Mouse (Mus musculus) liver, postnatal 0 days (tissue): ENCODE results near the gene Nab2. TPM values are rescaled to one million over a fixed set of nuclear protein-coding genes. Genes with fewer than 3 reads are reported as not detected.

Experiments used
- ATAC-seq: fragments of 200-750 bp; cut with Nextera tagmentation; 2 replicates; pipeline ENCODE4 v1.8.0; 2017; ENCODE audit warnings: mild to moderate bottlenecking, moderate library complexity
- DNase-seq: peaks from one replicate; pipeline ENCODE4 v3.0.0-alpha.2; 2016
- H3K27ac ChIP-seq: fragments of 300-500 bp; sonication (generic); 2 replicates; pipeline ENCODE4 v1.5.1; 2014; ENCODE audit warnings: antibody characterized with exemption, moderate library complexity, mild to moderate bottlenecking, low read depth
- H3K27me3 ChIP-seq: fragments of 300-500 bp; sonication (generic); 2 replicates; pipeline ENCODE4 v1.6.1; 2014; ENCODE audit warnings: low read length, control low read depth, mixed read lengths; ENCODE audit not compliant: insufficient read depth
- H3K36me3 ChIP-seq: fragments of 300-500 bp; sonication (generic); replicated peaks from 2 replicates; pipeline ENCODE4 v1.6.1; 2014; ENCODE audit warnings: mild to moderate bottlenecking, control low read depth, low read length, moderate library complexity, mixed read lengths; ENCODE audit not compliant: insufficient read depth
- H3K4me1 ChIP-seq: fragments of 300-500 bp; sonication (generic); 2 replicates; pipeline ENCODE4 v1.6.1; 2014; ENCODE audit warnings: antibody characterized with exemption, mild to moderate bottlenecking, control low read depth; ENCODE audit not compliant: insufficient read depth
- H3K4me2 ChIP-seq: fragments of 300-500 bp; sonication (generic); 2 replicates; pipeline ENCODE4 v1.6.1; 2014; ENCODE audit warnings: low read depth, mild to moderate bottlenecking, low read length, moderate library complexity, mixed read lengths
- H3K4me3 ChIP-seq: fragments of 300-500 bp; sonication (generic); 2 replicates; pipeline ENCODE4 v1.5.1; 2014; ENCODE audit warnings: low read depth, low read length
- H3K9ac ChIP-seq: fragments of 300-500 bp; sonication (generic); replicated peaks from 2 replicates; pipeline ENCODE4 v1.6.1; 2014; ENCODE audit warnings: mild to moderate bottlenecking, moderate library complexity
- H3K9me3 ChIP-seq: fragments of 300-500 bp; sonication (generic); 2 replicates; pipeline ENCODE4 v1.6.1; 2016; ENCODE audit warnings: mild to moderate bottlenecking, control low read depth, low read length, mixed read lengths
- CTCF ChIP-seq: sonication (generic); IDR thresholded peaks from 2 replicates; pipeline ENCODE4 v1.5.1; 2016; ENCODE audit warnings: antibody characterized with exemption, low read depth
- EP300 ChIP-seq: IDR thresholded peaks from 2 replicates; pipeline ENCODE4 v1.6.1; 2016; ENCODE audit warnings: antibody characterized with exemption, low read depth, mild to moderate bottlenecking
- WGBS: fragments of 180-500 bp; shearing (Covaris S2); extraction: QIAGEN DNeasy Blood & Tissue Kit; methylation state at CpG from one replicate; pipeline ENCODE4 v1.1.7; 2014; ENCODE audit not compliant: insufficient replicate concordance; 5-methylcytosine and 5-hydroxymethylcytosine counted together
- polyA plus RNA-seq: library from polyadenylated mRNA; unstranded; fragments of >200 nt; fragmentation: Nextera tagmentation; extraction: Ambion mirVana; gene quantifications from 2 replicates; pipeline ENCODE4 v1.2.1, GENCODE M21; 2015

Gene Nab2
- polyA plus RNA-seq, 1 experiment from 2014 or later: 2.4 TPM

GRCm38 (mm10) chr10:127641861-127642771 is 26.3 kb downstream of the Nab2 start:
- ATAC-seq (peak; percentile 66), DNase-seq (peak; percentile 92)
- H3K27me3 ChIP-seq: no peaks in the 10 kb centered on the region
- TF ChIP-seq CTCF (peak; percentile 98), EP300 (no peak)
- peak overlapping the region; percentile 89 for H3K4me2 ChIP-seq
- H3K4me1 ChIP-seq: peaks cover 18% of the 10 kb centered on the region
- H3K27ac ChIP-seq: peak overlapping the region; percentile 98
- H3K9ac ChIP-seq: peak overlapping the region; percentile 94
- 1% methylated on average over 19 of the region's 19 CpGs for WGBS
- no peaks in the 10 kb centered on the region for H3K9me3 ChIP-seq
- peak overlapping the region; percentile 78 for H3K4me3 ChIP-seq
- H3K36me3 ChIP-seq: no peaks in the 10 kb centered on the region; the same call in 1 of the 2 replicates

DNA sequence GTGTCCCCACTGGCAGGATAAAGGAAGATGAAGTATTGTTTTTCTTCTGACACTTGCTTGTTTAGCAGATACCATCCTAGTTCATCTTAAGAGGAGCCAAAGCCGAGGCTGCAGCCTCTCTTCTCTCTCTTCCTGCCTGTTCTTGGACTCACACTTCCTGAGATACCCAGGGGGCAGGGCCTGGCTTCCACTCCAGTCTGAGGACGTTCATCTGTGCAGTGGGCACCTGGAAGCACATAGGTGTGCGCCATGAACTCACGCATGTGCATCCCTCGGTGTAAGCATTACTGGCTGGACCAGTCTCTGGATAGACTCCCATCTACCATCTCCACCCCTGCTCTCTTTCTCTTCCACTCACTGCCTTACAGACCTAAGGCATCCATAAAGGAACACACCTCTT is 27.9 kb downstream of the Nab2 start:
- Histone ChIP-seq H3K27me3 (no peaks in the 10 kb centered on the region), H3K9me3 (no peaks in the 10 kb centered on the region), H3K27ac (no peak overlapping the region), H3K9ac (no peak overlapping the region), H3K4me2 (no peak overlapping the region), H3K36me3 (no peaks in the 10 kb centered on the region), H3K4me3 (no peak overlapping the region), H3K4me1 (peaks cover 18% of the 10 kb centered on the region)
- ATAC-seq (no peak), DNase-seq (no peak)
- 62% methylated on average over 5 of the region's 5 CpGs for WGBS
- TF ChIP-seq EP300 (no peak), CTCF (no peak)

DNA sequence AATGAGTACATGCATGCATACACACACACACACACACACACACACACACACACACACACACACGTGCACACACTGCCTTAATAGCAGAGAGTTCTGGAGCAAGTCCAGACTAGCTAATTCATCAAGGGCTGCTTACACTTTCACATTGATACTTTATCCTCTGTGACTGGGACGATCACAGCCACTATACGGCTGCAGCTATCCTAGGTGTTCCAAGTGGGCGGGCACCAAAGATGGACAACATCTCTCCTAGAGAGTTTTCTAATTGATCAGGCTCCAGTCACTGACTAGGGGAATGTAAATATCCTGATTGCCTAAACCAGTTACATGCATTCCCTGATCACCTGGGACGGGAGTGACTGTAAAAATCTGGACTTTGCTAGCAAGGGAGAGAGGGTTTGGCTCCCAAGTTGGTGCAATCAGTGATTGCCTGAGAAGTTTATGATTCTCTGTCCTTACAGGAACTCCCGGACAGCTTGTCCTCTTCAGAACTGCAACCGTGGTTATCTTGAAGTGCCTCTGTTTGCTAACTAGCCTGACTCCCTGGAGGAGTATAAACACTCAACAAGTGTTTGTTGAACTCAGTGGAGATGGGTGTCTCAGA is 35.6 kb downstream of the Nab2 start:
- H3K4me3 ChIP-seq: no peak overlapping the region
- no peaks in the 10 kb centered on the region for H3K9me3 ChIP-seq
- no peaks in the 10 kb centered on the region for H3K27me3 ChIP-seq
- TF ChIP-seq EP300: no peak
- TF ChIP-seq CTCF: no peak
- H3K4me1 ChIP-seq: peaks cover 23% of the 10 kb centered on the region
- peak overlapping the region; percentile 75 for H3K27ac ChIP-seq
- DNase-seq (no peak), ATAC-seq (peak; percentile 74)
- H3K36me3 ChIP-seq: no peaks in the 10 kb centered on the region
- WGBS: 53% methylated on average over 7 of the region's 7 CpGs
- 0 out of 2 replicates have a peak overlapping the region, but pooled peaks have one; percentile 3 for H3K4me2 ChIP-seq
- no peak overlapping the region for H3K9ac ChIP-seq

GRCm38 (mm10) chr10:127631261-127632214 is 36.8 kb downstream of the Nab2 start:
- peak overlapping the region; percentile 22; the same call in 1 of the 2 replicates for H3K4me2 ChIP-seq
- no peak overlapping the region for H3K4me3 ChIP-seq
- H3K9me3 ChIP-seq: peaks cover under 1% of the 10 kb centered on the region; the same call in 1 of the 2 replicates
- ATAC-seq: peak; percentile 35
- 46% methylated on average over 10 of the region's 10 CpGs for whole genome bisulfite sequencing
- peak; percentile 43 for DNase-seq
- no peaks in the 10 kb centered on the region for H3K27me3 ChIP-seq
- TF ChIP-seq CTCF: no peak
- TF ChIP-seq EP300: no peak
- H3K36me3 ChIP-seq: no peaks in the 10 kb centered on the region
- peaks cover 23% of the 10 kb centered on the region for H3K4me1 ChIP-seq
- peak overlapping the region; percentile 71 for H3K27ac ChIP-seq
- H3K9ac ChIP-seq: no peak overlapping the region

- TF ChIP-seq CTCF: peak; percentile 59
- TF ChIP-seq EP300: no peak
- peaks cover 3% of the 10 kb centered on the region; the same call in 1 of the 2 replicates for H3K9me3 ChIP-seq
- H3K9ac ChIP-seq: no peak overlapping the region
- H3K27ac ChIP-seq: no peak overlapping the region
- no peak for DNase-seq
- no peaks in the 10 kb centered on the region for H3K27me3 ChIP-seq
- no peak for ATAC-seq
- peaks cover 5% of the 10 kb centered on the region; the same call in 1 of the 2 replicates for H3K4me1 ChIP-seq
- H3K36me3 ChIP-seq: no peaks in the 10 kb centered on the region
- no peak overlapping the region for H3K4me2 ChIP-seq
- 71% methylated on average over 3 of the region's 3 CpGs for WGBS
- no peak overlapping the region for H3K4me3 ChIP-seq
These were observed 41.9 kb downstream of the Nab2 start for GRCm38 (mm10) chr10:127626433-127626832.
